Mouse (Mus musculus): ENCODE data around the gene Castor1.

GRCm38 (mm10) chr11:4250290-4250689 lies 32.3 kb downstream of the Castor1 start:
- TF ChIP-seq CTCF (IDR thresholded peaks at IDR 0.05; ENCODE audit: low read depth, low read length), result no peak
- no peak for TF ChIP-seq GATA1 (IDR thresholded peaks at IDR 0.05; ENCODE audit: borderline replicate concordance, low read length)
- TF ChIP-seq POLR2AphosphoS5 (IDR thresholded peaks at IDR 0.05; ENCODE audit: insufficient replicate concordance, low read depth, low read length), result no peak

Data from G1E (cell line).